Mouse (Mus musculus) cortical plate, adult 2 months (tissue): ENCODE data around the gene Trp53. TPM values are rescaled to one million over a fixed set of nuclear protein-coding genes. Genes with fewer than 3 reads are reported as not detected.

ENCODE experiments used
- H3K27ac ChIP-seq: fragments of 200-500 bp; 2 replicates; pipeline ENCODE4 v1.5.1; 2012; ENCODE audit warnings: low read length, control low read depth, inconsistent platforms; ENCODE audit not compliant: insufficient read depth
- H3K4me1 ChIP-seq: fragments of 200-500 bp; 2 replicates; pipeline ENCODE4 v1.6.1; 2011; ENCODE audit warnings: low read length; ENCODE audit not compliant: control insufficient read depth, insufficient read depth
- H3K4me3 ChIP-seq: fragments of 200-500 bp; 2 replicates; pipeline ENCODE4 v1.5.1; 2011; ENCODE audit warnings: mild to moderate bottlenecking, low read length, control low read depth; ENCODE audit not compliant: insufficient read depth
- CTCF ChIP-seq: fragments of 200-500 bp; IDR thresholded peaks from 2 replicates; pipeline ENCODE4 v1.5.1; 2011; ENCODE audit warnings: mild to moderate bottlenecking, control low read depth, low read length; ENCODE audit not compliant: insufficient read depth; ENCODE audit errors: extremely low read depth
- POLR2A ChIP-seq: fragments of 200-500 bp; IDR thresholded peaks from 2 replicates; pipeline ENCODE4 v1.6.1; 2011; ENCODE audit warnings: mild to moderate bottlenecking, low read length, control low read depth; ENCODE audit not compliant: insufficient read depth; ENCODE audit errors: extremely low read depth
- polyA plus RNA-seq: library from polyadenylated mRNA; depleted of rRNA; stranded (reverse); fragments of >200 nt; gene quantifications from 2 replicates; pipeline ENCODE4 v1.2.3, GENCODE M21; 2012

Trp53 gene
- polyA plus RNA-seq, 1 experiment: 33.9 TPM

- peaks cover 5% of the 10 kb centered on the region for H3K4me1 ChIP-seq
- TF ChIP-seq POLR2A: no peak
- no peak for TF ChIP-seq CTCF
- no peak within 1 kb of the TSS for H3K4me3 ChIP-seq
- H3K27ac ChIP-seq: no peak within 1 kb of the TSS
Observed at GRCm38 (mm10) chr11:69549060-69549656, 31.0 kb upstream of the Trp53 start, which contains the start of gene Dnah2. Dnah2 (minus strand) TSS chr11:69549110.

- no peak overlapping the region for H3K27ac ChIP-seq
- H3K4me3 ChIP-seq: no peak overlapping the region
- H3K4me1 ChIP-seq: peaks cover 5% of the 10 kb centered on the region
- TF ChIP-seq CTCF (no peak), POLR2A (no peak)
Observed at GRCm38 (mm10) chr11:69551310-69551709, 28.8 kb upstream of the Trp53 start.

DNA sequence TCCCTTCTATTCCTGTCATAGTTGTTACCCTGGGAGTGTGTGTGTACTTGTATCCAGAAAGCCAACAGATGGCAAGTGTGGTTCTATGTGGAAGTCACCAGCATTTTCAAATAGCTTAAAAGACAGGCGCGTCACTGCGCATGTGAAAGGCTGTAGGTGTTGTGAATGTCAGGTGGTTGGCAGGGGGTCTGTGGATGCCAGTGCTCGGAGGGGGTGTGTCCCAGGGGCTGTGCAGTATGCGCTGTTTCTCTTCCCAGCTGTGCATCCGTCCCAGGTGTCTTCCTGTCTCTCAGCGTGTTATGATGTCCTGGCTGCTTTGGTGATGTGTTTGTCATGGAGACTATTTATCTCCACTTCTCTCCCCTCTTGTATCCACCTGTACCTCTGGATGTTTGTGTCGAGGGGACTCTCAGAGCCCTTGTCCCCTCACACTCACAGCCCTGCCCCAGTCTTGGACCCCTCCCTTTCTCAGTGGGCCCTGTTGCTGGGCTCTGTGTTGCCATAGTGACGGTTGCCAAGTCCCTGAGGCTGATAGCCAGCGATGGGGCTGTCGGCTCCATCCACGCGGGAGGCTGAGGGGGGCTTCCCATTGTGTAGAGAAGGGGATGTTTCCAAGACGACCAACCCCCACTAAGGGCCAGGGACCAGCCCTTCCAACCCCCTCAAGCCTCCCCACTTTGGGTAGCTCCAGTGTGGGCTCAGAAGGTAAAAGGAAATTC, 27.4 kb upstream of the Trp53 start:
- peak overlapping the region; percentile 73 for H3K27ac ChIP-seq
- H3K4me3 ChIP-seq: no peak overlapping the region
- TF ChIP-seq POLR2A (0 out of 2 replicates have a peak, but pooled peaks have one; percentile 19), CTCF (no peak)
- H3K4me1 ChIP-seq: peaks cover 5% of the 10 kb centered on the region

DNA sequence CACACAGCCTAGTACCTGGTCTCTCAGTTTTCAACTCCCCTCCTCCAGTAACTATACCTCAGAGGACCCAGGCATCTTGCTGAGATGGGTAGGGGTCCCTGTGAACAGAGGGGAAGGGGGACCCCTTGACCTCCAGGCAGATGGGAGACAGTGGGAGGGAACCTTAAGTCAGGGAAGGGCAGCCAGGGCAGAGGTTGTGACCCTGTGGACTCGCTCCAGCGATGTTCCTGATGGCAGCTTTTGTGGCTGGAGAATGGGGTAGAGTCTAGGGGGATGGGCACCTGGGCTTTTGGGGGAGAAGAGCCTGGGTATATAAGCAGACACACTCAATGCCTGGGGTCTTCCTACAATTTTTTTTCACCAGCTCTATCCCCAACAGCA, 26.8 kb upstream of the Trp53 start:
- Histone ChIP-seq H3K4me3 (no peak overlapping the region), H3K4me1 (peaks cover 5% of the 10 kb centered on the region), H3K27ac (peak overlapping the region; percentile 73; the same call in 1 of the 2 replicates)
- no peak for TF ChIP-seq CTCF
- no peak for TF ChIP-seq POLR2A

- H3K4me1 ChIP-seq: peaks cover 5% of the 10 kb centered on the region
- H3K27ac ChIP-seq: no peak overlapping the region
- no peak overlapping the region for H3K4me3 ChIP-seq
- no peak for TF ChIP-seq POLR2A
- no peak for TF ChIP-seq CTCF
Observed at GRCm38 (mm10) chr11:69554539-69555140, 25.5 kb upstream of the Trp53 start.

- no peak overlapping the region for H3K27ac ChIP-seq
Observed at GRCm38 (mm10) chr11:69557381-69557958, 22.7 kb upstream of the Trp53 start.

GRCm38 (mm10) chr11:69558756-69559155, 21.4 kb upstream of the Trp53 start:
- peak overlapping the region; percentile 48 for H3K4me3 ChIP-seq
- TF ChIP-seq CTCF: no peak
- no peak for TF ChIP-seq POLR2A
- H3K27ac ChIP-seq: no peak overlapping the region
- no peaks in the 10 kb centered on the region for H3K4me1 ChIP-seq

More at GRCm38 (mm10) chr11:69557381-69557958, 22.7 kb upstream of the Trp53 start:
- H3K4me3 ChIP-seq: peak overlapping the region; percentile 48
- TF ChIP-seq POLR2A (no peak), CTCF (no peak)
- peaks cover 5% of the 10 kb centered on the region for H3K4me1 ChIP-seq

GRCm38 (mm10) chr11:69559183-69559582, 21.0 kb upstream of the Trp53 start:
- H3K4me3 ChIP-seq: peak overlapping the region; percentile 48
- no peak for TF ChIP-seq POLR2A
- no peak for TF ChIP-seq CTCF
- H3K27ac ChIP-seq: peak overlapping the region; percentile 90; the same call in 1 of the 2 replicates
- H3K4me1 ChIP-seq: no peaks in the 10 kb centered on the region

GRCm38 (mm10) chr11:69559851-69560765, 20.1 kb upstream of the Trp53 start, which contains the start of gene Efnb3:
Efnb3 (minus strand) TSS chr11:69560205.
- H3K4me1 ChIP-seq: no peaks in the 10 kb centered on the region
- peak within 1 kb of the TSS; percentile 90 for H3K27ac ChIP-seq
- TF ChIP-seq POLR2A (peak; percentile 60; the same call in 1 of the 2 replicates), CTCF (no peak)
- H3K4me3 ChIP-seq: peak within 1 kb of the TSS; percentile 48
